Mouse (Mus musculus) embryonic fibroblast, embryonic 13.5 days (primary cell): ENCODE results near the gene Eif2ak4.

Experiments used
- CTCF ChIP-seq: IDR thresholded peaks from 2 replicates; pipeline ENCODE4 v1.5.1; 2011; ENCODE audit warnings: mild to moderate bottlenecking, control low read depth, low read length, moderate library complexity, borderline replicate concordance; ENCODE audit not compliant: insufficient read depth
- POLR2A ChIP-seq: IDR thresholded peaks from 2 replicates; pipeline ENCODE4 v1.6.1; 2011; ENCODE audit warnings: low read depth, mild to moderate bottlenecking, control low read depth, low read length, moderate library complexity

- TF ChIP-seq CTCF (no peak), POLR2A (no peak)
Observed at GRCm38 (mm10) chr2:118512418-118513377, 124.3 kb downstream of the Eif2ak4 start.
